Mouse (Mus musculus) myocyte (in vitro differentiated cells): ENCODE data around the gene Pisd.

Experiments used
- CEBPB ChIP-seq: IDR thresholded peaks from 2 replicates; pipeline ENCODE4 v1.6.1; 2011; ENCODE audit warnings: mild to moderate bottlenecking, moderate library complexity; ENCODE audit not compliant: poor library complexity, insufficient read depth, severe bottlenecking
- E2F4 ChIP-seq: IDR thresholded peaks from one replicate; pipeline ENCODE4 v1.6.1; 2011; ENCODE audit warnings: mild to moderate bottlenecking, control low read depth, moderate library complexity; ENCODE audit not compliant: insufficient read depth
- MAX ChIP-seq: IDR thresholded peaks from one replicate; pipeline ENCODE4 v1.6.1; 2011; ENCODE audit warnings: low read depth, mild to moderate bottlenecking, control low read depth
- MYOD1 ChIP-seq, 3 experiments: IDR thresholded peaks; one replicate each; pipeline ENCODE4 v1.6.1; 2011; ENCODE audit warnings: control low read depth in 2 of 3, low read depth in 2 of 3, mild to moderate bottlenecking in 2 of 3, moderate library complexity in 1 of 3; ENCODE audit not compliant: insufficient read length in 2 of 3, control insufficient read depth in 1 of 3
- MYOG ChIP-seq, 3 experiments: IDR thresholded peaks; one replicate each; pipeline ENCODE4 v1.6.1; 2011; ENCODE audit warnings: control low read depth in 2 of 3, low read depth in 2 of 3, mild to moderate bottlenecking in 2 of 3; ENCODE audit not compliant: insufficient read length in 2 of 3, control insufficient read depth in 1 of 3, insufficient read depth in 1 of 3
- POLR2A ChIP-seq: IDR thresholded peaks from one replicate; pipeline ENCODE4 v1.6.1; 2011; ENCODE audit warnings: low read depth, mild to moderate bottlenecking, control low read depth, moderate library complexity; ENCODE audit not compliant: insufficient read length
- POLR2AphosphoS2 ChIP-seq: IDR thresholded peaks from one replicate; pipeline ENCODE4 v1.6.1; 2011; ENCODE audit warnings: low read depth, control low read depth; ENCODE audit not compliant: insufficient read length
- SRF ChIP-seq: IDR thresholded peaks from one replicate; pipeline ENCODE4 v1.6.1; 2011; ENCODE audit warnings: low read depth; ENCODE audit not compliant: control insufficient read depth, insufficient read length
- TCF12 ChIP-seq: IDR thresholded peaks from one replicate; pipeline ENCODE4 v1.6.1; 2011; ENCODE audit warnings: mild to moderate bottlenecking, control low read depth; ENCODE audit not compliant: poor library complexity, insufficient read depth, severe bottlenecking
- TCF3 ChIP-seq: IDR thresholded peaks from one replicate; pipeline ENCODE4 v1.6.1; 2011; ENCODE audit warnings: low read depth, control low read depth; ENCODE audit not compliant: insufficient read length
- USF1 ChIP-seq: IDR thresholded peaks from one replicate; pipeline ENCODE4 v1.6.1; 2011; ENCODE audit warnings: low read depth, mild to moderate bottlenecking, control low read depth, moderate library complexity

DNA sequence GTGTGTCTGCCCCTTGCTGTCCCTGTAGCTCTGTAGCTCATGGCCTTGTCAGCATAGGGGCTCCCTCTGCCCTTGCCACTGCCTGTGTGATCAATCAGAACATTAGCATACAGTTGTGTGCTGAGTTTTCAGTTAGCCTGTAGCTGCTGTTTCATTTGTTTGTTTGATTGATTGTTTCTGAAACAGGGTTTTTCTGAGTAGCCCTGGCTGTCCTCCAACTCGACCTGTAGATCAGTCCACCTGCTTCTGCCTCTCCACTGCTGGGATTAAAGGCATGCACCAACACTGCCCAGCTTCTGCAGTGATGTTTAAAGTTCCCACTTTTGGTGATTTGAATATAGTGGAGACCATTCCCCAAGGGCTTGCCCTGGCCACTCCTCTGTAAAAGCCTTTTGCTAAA, 67.7 kb downstream of the Pisd start:
- TF ChIP-seq TCF3: no peak
- TF ChIP-seq POLR2AphosphoS2: no peak
- TF ChIP-seq TCF12: no peak
- TF ChIP-seq POLR2A: no peak
- TF ChIP-seq E2F4: no peak
- no peak for TF ChIP-seq MAX
- no peak for TF ChIP-seq USF1
- no peak for TF ChIP-seq MYOD1 (IDR thresholded peaks at IDR 0.05; ENCODE audit: control insufficient read depth in 1 of 3, insufficient read length in 2 of 3, low read depth in 2 of 3)
- no peak for TF ChIP-seq MYOG (IDR thresholded peaks at IDR 0.05; ENCODE audit: control insufficient read depth in 1 of 3, insufficient read depth in 1 of 3, insufficient read length in 2 of 3, low read depth in 2 of 3)
- TF ChIP-seq CEBPB: no peak
- no peak for TF ChIP-seq SRF
